Mouse (Mus musculus) heart, embryonic 16.5 days (tissue): Measurements from ENCODE around the gene Emilin2. TPM values are rescaled to one million over a fixed set of nuclear protein-coding genes. Genes with fewer than 3 reads are reported as not detected.

Experiments
- ATAC-seq: fragments of 200-750 bp; cut with Nextera tagmentation; replicated peaks from 2 replicates; pipeline ENCODE4 v1.8.0; 2017; ENCODE audit warnings: moderate number of reproducible peaks; ENCODE audit not compliant: insufficient read depth, low FRiP score; ENCODE audit errors: extremely low read depth
- H3K27ac ChIP-seq: fragments of 300-500 bp; sonication (generic); 2 replicates; pipeline ENCODE4 v1.5.1; 2014; ENCODE audit warnings: mild to moderate bottlenecking, low read length, control low read depth, moderate library complexity
- H3K27me3 ChIP-seq: fragments of 300-500 bp; sonication (generic); 2 replicates; pipeline ENCODE4 v1.6.1; 2014; ENCODE audit warnings: low read length, mixed read lengths; ENCODE audit not compliant: control insufficient read depth, insufficient read depth
- H3K36me3 ChIP-seq: fragments of 300-500 bp; sonication (generic); 2 replicates; pipeline ENCODE4 v1.6.1; 2014; ENCODE audit not compliant: control insufficient read depth, insufficient read depth
- H3K4me1 ChIP-seq: fragments of 300-500 bp; sonication (generic); 2 replicates; pipeline ENCODE4 v1.6.1; 2014; ENCODE audit warnings: low read length, mixed read lengths; ENCODE audit not compliant: control insufficient read depth, insufficient read depth
- H3K4me2 ChIP-seq: fragments of 300-500 bp; sonication (generic); 2 replicates; pipeline ENCODE4 v1.6.1; 2014; ENCODE audit warnings: low read depth, mild to moderate bottlenecking, control low read depth, low read length
- H3K4me3 ChIP-seq: fragments of 300-500 bp; sonication (generic); 2 replicates; pipeline ENCODE4 v1.5.1; 2014; ENCODE audit warnings: mild to moderate bottlenecking, control low read depth, low read length
- H3K9ac ChIP-seq: fragments of 300-500 bp; sonication (generic); 2 replicates; pipeline ENCODE4 v1.6.1; 2014; ENCODE audit warnings: low read length, control low read depth
- H3K9me3 ChIP-seq: fragments of 300-500 bp; sonication (generic); replicated peaks from 2 replicates; pipeline ENCODE4 v1.6.1; 2016; ENCODE audit warnings: low read length; ENCODE audit not compliant: control insufficient read depth
- WGBS: fragments of 180-500 bp; shearing (Covaris S2); extraction: QIAGEN DNeasy Blood & Tissue Kit; methylation state at CpG from one replicate; pipeline ENCODE4 v1.1.7; 2014; 5-methylcytosine and 5-hydroxymethylcytosine counted together
- polyA plus RNA-seq: library from polyadenylated mRNA; unstranded; fragments of >200 nt; fragmentation: Nextera tagmentation; extraction: Ambion mirVana; gene quantifications from 2 replicates; pipeline ENCODE4 v1.2.1, GENCODE M21; 2015

Emilin2 gene
- polyA plus RNA-seq, 1 experiment from 2014 or later: 35.5 TPM

DNA sequence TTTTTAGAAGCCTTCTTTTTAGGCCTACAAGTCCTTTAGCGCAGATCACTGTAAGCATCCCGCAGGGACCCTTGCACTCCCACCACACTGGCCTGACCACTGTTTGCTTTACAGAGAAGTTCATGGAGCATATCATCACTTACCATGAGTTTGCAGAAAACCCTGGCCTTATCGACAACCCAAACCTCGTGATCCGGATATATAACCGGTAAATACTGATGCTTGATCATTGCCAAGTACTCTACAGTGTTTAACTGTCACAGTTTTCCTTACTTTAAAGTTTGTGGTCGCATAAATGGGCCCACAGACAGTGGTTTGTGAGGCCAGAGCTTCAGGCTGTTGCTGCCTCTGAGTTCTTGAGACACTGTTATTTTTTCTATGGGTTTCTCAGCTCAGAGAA lies 73.3 kb downstream of the Emilin2 start:
- 93% methylated on average over 7 of the region's 7 CpGs for WGBS
- Histone ChIP-seq H3K9ac (no peak overlapping the region), H3K4me3 (no peak overlapping the region), H3K9me3 (no peaks in the 10 kb centered on the region), H3K27me3 (no peaks in the 10 kb centered on the region), H3K36me3 (peaks cover 27% of the 10 kb centered on the region), H3K4me2 (no peak overlapping the region), H3K4me1 (peaks cover 3% of the 10 kb centered on the region; the same call in 1 of the 2 replicates), H3K27ac (no peak overlapping the region)
- ATAC-seq: no peak

DNA sequence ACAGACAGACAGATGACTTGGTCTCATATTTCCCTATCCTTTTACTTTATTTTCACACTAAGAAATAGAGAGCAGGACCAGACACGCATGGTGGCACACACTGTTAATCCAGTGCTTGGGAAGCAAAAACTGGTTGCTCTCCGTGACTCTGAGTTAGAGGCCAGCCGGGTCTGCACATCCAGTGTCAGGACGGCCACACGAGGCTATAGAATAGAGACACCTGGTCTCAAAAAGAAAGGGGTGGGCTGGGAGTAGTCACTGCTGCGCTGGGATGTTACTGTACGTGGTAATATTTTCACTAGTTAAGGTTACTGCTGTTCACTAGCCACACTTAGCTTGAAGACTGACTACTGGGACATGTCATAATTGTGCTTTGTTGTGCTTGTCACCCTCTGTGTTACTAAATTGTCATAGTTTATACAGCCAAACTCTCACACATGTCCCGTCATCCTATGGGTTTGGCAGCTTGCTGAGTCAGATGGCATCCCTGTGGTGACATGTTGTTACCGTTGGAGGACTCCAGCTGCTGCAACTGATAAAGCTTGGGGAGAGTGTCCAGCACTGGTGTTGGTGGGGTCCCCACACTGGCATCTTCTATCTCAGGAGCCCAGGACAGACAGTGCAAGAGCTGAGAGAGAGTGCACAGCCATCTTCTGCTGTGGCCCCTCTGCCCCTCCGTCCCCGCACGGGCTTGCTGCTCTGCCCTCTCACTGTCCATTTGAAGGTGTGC lies 76.4 kb downstream of the Emilin2 start:
- no peak for ATAC-seq
- Histone ChIP-seq H3K9ac (no peak overlapping the region), H3K4me2 (no peak overlapping the region), H3K4me1 (peaks cover 4% of the 10 kb centered on the region; the same call in 1 of the 2 replicates), H3K27ac (no peak overlapping the region), H3K36me3 (peaks cover 13% of the 10 kb centered on the region), H3K27me3 (no peaks in the 10 kb centered on the region), H3K4me3 (no peak overlapping the region), H3K9me3 (no peaks in the 10 kb centered on the region)
- 81% methylated on average over 12 of the region's 12 CpGs for WGBS

DNA sequence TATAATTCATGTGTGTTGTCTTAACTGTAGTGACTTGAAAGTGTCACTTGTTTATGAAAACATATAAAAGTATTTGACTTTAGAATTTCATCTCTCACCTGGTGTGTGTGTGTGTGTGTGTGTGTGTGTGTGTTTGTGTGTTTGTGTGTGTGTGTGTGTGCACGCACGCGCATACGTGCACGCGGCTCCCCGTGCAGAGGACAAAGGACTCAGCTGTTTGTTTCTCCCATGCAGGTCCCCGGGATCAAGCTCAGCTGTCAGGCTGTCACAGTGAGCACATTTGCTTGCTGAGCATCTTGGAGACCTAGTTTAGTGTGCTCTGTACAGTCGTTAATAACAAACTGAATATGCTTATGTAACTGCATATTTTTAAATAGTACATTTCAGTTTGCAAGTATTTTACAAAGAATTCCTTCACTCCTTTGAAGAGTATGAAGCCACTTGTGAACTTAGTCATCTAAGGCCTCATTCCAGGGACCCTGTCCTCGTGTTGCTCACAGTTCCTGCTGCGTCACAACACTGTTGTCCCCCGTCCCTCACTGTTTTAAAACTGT lies 77.7 kb downstream of the Emilin2 start:
- WGBS: 71% methylated on average over 12 of the region's 12 CpGs

DNA sequence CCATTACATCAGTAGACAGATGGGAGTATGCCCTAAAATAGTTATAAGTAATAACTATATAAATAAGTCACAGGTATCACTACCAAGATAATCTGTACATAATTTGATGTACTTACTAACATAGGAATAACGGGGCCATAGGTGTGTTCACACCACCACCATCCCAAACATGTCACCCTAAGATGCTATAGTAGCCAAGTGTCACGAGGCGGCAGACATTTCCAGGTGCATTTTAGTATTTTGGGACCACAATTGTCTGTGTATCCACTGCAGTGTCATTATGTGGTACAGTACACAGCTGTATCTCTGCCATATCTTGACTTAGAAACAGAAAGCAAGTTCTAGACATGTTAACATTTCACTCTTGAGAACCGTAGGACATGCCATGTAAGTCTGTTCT lies 78.6 kb downstream of the Emilin2 start:
- H3K27me3 ChIP-seq: no peaks in the 10 kb centered on the region
- H3K27ac ChIP-seq: no peak overlapping the region
- H3K4me3 ChIP-seq: no peak overlapping the region
- no peaks in the 10 kb centered on the region for H3K9me3 ChIP-seq
- ATAC-seq: no peak
- no peak overlapping the region for H3K9ac ChIP-seq
- no peak overlapping the region for H3K4me2 ChIP-seq
- H3K4me1 ChIP-seq: peaks cover 4% of the 10 kb centered on the region; the same call in 1 of the 2 replicates
- peaks cover 9% of the 10 kb centered on the region for H3K36me3 ChIP-seq
- WGBS: 76% methylated on average over 4 of the region's 4 CpGs

More for the DNA sequence above, 77.7 kb downstream of the Emilin2 start:
- no peaks in the 10 kb centered on the region for H3K27me3 ChIP-seq
- H3K4me2 ChIP-seq: no peak overlapping the region
- H3K36me3 ChIP-seq: peaks cover 12% of the 10 kb centered on the region
- H3K27ac ChIP-seq: no peak overlapping the region
- no peak overlapping the region for H3K4me3 ChIP-seq
- H3K4me1 ChIP-seq: peaks cover 4% of the 10 kb centered on the region; the same call in 1 of the 2 replicates
- no peak for ATAC-seq
- no peak overlapping the region for H3K9ac ChIP-seq
- no peaks in the 10 kb centered on the region for H3K9me3 ChIP-seq

DNA sequence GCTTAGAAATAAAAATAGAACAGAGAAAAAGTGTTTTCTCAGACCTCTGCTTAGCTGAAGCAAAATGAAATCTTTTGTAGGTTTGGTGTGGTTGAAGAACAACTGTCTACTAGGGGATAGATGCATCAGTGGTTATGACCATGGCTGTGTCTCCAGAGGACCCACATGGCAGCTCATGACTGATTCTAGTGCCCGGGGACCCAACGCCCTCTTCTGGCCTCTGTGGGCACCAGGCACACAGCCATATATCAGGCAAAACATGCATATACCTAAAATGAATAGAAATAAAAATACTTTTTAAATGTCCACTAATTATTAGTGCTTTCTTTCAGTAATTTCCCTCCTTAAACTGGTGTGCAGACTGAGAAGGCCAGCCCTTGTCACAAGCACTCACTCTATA lies 79.8 kb downstream of the Emilin2 start:
- Histone ChIP-seq H3K27me3 (no peaks in the 10 kb centered on the region), H3K4me1 (peaks cover 4% of the 10 kb centered on the region; the same call in 1 of the 2 replicates), H3K9me3 (no peaks in the 10 kb centered on the region), H3K4me3 (no peak overlapping the region), H3K36me3 (peaks cover 9% of the 10 kb centered on the region), H3K9ac (no peak overlapping the region), H3K27ac (no peak overlapping the region), H3K4me2 (no peak overlapping the region)
- WGBS: 89% methylated on average over 2 of the region's 2 CpGs
- no peak for ATAC-seq

DNA sequence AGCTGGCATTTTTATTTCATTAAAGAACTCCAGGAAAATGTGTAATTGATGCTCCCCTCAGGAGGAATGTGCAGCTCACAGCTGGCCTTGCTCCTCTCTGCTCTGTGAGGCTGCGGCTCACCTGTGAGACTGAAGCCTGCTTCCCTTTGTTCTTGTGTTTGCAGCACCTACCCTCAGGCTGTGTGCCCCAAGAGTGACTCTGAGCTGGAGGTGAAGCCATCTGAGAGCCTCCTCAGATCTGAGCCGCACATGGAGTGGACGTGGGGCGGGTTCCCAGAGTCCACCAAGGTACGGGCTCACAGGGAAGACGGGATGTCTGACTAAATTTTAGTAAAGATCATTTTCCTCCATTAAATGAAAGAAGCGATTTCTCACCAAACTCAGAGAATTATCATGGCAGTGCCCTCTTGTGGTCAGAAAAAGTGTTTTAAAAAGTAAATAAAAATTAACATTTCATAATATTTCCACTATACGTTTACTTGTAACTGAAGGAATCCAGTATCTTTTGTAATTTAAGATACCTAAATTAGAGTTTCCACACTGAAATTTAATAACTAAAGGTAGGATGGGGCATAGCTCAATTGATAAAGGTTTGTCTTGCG lies 81.6 kb downstream of the Emilin2 start:
- no peak for ATAC-seq
- H3K9ac ChIP-seq: no peak overlapping the region
- no peak overlapping the region for H3K27ac ChIP-seq
- H3K4me2 ChIP-seq: no peak overlapping the region
- H3K9me3 ChIP-seq: no peaks in the 10 kb centered on the region
- H3K27me3 ChIP-seq: no peaks in the 10 kb centered on the region
- no peak overlapping the region for H3K4me3 ChIP-seq
- peaks cover 9% of the 10 kb centered on the region for H3K36me3 ChIP-seq
- 82% methylated on average over 9 of the region's 9 CpGs for WGBS
- peaks cover 4% of the 10 kb centered on the region; the same call in 1 of the 2 replicates for H3K4me1 ChIP-seq

DNA sequence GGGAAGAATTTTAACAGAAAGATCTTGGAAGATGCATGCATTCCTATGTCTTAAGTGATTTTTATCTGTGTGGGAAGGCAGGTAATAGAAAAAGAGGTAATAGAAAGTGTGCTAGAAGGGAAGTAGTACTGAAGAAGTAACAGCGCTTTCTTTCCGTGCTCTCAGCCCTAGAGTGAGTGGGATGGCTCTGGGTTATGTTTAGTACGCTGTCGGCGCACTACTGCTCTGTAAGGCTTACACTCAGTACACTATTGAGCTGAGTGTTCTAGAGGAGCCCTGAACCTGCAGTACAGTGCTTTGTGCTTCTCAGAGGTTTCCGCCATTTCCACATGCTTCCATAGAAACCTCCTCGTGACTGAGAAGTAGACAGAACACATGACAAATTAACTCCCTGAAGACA lies 83.1 kb downstream of the Emilin2 start:
- Histone ChIP-seq H3K27ac (no peak overlapping the region), H3K9ac (no peak overlapping the region), H3K27me3 (no peaks in the 10 kb centered on the region), H3K9me3 (no peaks in the 10 kb centered on the region), H3K4me1 (peaks cover 6% of the 10 kb centered on the region; the same call in 1 of the 2 replicates), H3K36me3 (peaks cover 7% of the 10 kb centered on the region), H3K4me2 (no peak overlapping the region), H3K4me3 (no peak overlapping the region)
- 69% methylated on average over 7 of the region's 7 CpGs for WGBS
- no peak for ATAC-seq

DNA sequence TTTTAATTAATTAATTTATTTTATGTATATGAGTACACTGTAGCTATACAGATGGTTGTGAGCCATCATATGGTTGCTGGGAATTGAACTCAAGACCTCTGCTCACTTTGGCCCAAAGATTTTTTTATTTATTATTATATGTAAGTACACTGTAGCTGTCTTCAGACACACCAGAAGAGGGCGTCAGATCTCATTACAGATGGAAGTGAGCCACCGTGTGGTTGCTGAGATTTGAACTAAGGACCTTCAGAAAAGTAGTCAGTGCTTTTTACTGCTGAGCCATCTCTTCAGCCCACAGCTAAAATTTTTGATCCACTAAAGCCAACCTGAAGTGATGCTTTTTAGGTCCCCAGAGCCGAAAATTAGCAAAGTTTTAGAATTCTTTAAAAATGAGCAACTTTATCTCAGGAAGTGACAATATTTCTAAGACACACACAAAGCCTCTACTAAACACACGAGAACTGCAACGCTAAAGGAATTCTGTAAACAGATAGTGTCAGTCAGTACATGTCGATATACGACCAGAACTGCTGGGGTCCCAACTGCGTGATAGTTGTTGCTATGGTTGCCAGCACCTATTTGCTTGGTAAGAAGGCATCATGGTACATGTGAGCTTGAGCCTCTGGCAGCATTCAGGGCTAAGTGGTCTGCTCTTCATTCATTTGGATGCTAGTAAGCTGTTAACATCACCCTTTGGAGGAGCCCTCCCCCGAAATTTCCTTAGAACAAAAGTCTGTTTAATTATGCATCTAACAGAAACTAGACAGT lies 84.5 kb downstream of the Emilin2 start:
- H3K4me1 ChIP-seq: peaks cover 5% of the 10 kb centered on the region; the same call in 1 of the 2 replicates
- H3K27ac ChIP-seq: no peak overlapping the region
- no peak overlapping the region for H3K4me3 ChIP-seq
- H3K36me3 ChIP-seq: peaks cover 4% of the 10 kb centered on the region; the same call in 1 of the 2 replicates
- H3K9ac ChIP-seq: no peak overlapping the region
- H3K4me2 ChIP-seq: no peak overlapping the region
- 85% methylated on average over 9 of the region's 9 CpGs for WGBS
- H3K9me3 ChIP-seq: no peaks in the 10 kb centered on the region
- ATAC-seq: no peak
- no peaks in the 10 kb centered on the region for H3K27me3 ChIP-seq
